29 mouse cellular contexts compared by ENCODE assay signal in the genomic region with DNA sequence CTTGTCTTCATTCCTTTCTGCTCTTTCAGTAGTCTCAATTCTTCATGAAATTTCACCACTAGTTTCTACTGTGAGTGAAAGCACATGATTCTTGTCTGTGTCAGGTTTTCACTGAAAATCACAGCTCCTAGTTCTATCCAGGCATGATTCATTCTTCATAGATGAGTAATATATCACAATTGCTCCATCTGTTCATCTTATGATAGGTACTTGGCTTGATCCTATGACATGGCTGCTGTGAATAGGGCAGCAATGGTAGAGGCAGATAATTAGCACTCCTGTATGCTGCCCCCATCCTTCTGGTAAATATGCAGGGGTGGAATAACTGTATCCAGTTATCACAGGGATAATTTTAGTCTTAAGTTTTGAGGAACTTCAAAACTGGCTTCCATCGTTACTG.
"Had no signal": no experiment of that assay in that cellular context is flagged by ENCODE, and none has a peak within 500 bp of the region (broad histone marks: within the 10 kb centered on the region; RNA-seq: fewer than 3 reads in every experiment).

No protein-coding gene starts in this region.

- ATAC-seq: hindbrain, postnatal 0 days; intestine, embryonic 16.5 days had no signal

- H3K9me3 ChIP-seq: heart, embryonic 13.5 days; heart, embryonic 15.5 days; hindbrain, embryonic 13.5 days; hindbrain, embryonic 15.5 days; kidney, embryonic 15.5 days; limb, embryonic 10.5 days; limb, embryonic 12.5 days; liver, embryonic 13.5 days; liver, embryonic 15.5 days had no signal

- H3K4me1 ChIP-seq: heart, embryonic 13.5 days; heart, embryonic 15.5 days; hindbrain, embryonic 13.5 days; hindbrain, embryonic 15.5 days; kidney, embryonic 15.5 days; limb, embryonic 10.5 days; limb, embryonic 12.5 days; liver, embryonic 13.5 days; liver, embryonic 15.5 days had no signal

- H3K9ac ChIP-seq: heart, embryonic 13.5 days; heart, embryonic 15.5 days; hindbrain, embryonic 13.5 days; hindbrain, embryonic 15.5 days; kidney, embryonic 15.5 days; limb, embryonic 12.5 days; liver, embryonic 13.5 days; liver, embryonic 15.5 days had no signal

- H3K27me3 ChIP-seq: heart, embryonic 13.5 days; heart, embryonic 15.5 days; hindbrain, embryonic 13.5 days; hindbrain, embryonic 15.5 days; kidney, embryonic 15.5 days; limb, embryonic 12.5 days; liver, embryonic 13.5 days; liver, embryonic 15.5 days had no signal

- H3K4me3 ChIP-seq: gastrocnemius, adult 2 months; heart, adult 2 months; heart, embryonic 13.5 days; heart, embryonic 15.5 days; hindbrain, embryonic 13.5 days; hindbrain, embryonic 15.5 days; kidney, embryonic 15.5 days; limb, embryonic 10.5 days; limb, embryonic 12.5 days; liver, embryonic 13.5 days; liver, embryonic 15.5 days had no signal

- DNase-seq: gastrocnemius, adult 2 months; gastrocnemius, postnatal 10 days; gastrocnemius, postnatal 25 days; heart, adult 11 months; heart, adult 2 months; heart, postnatal 14 days; heart, postnatal 36 days; kidney, adult 11 months; kidney, adult 2 months; kidney, adult 9 months; kidney, postnatal 14 days; kidney, postnatal 36 days; layer of hippocampus, adult 9-11 months; layer of hippocampus, postnatal 36 days; liver; liver, embryonic 13.5 days had no signal

- H3K36me3 ChIP-seq: heart, embryonic 13.5 days; heart, embryonic 15.5 days; hindbrain, embryonic 13.5 days; hindbrain, embryonic 15.5 days; kidney, embryonic 15.5 days; limb, embryonic 10.5 days; limb, embryonic 12.5 days; liver, embryonic 13.5 days; liver, embryonic 15.5 days had no signal

- H3K4me2 ChIP-seq: heart, embryonic 11.5 days; heart, embryonic 13.5 days; heart, embryonic 15.5 days; hindbrain, embryonic 13.5 days; hindbrain, embryonic 15.5 days; kidney, embryonic 15.5 days; limb, embryonic 12.5 days; liver, embryonic 11.5 days; liver, embryonic 13.5 days; liver, embryonic 15.5 days had no signal

- H3K27ac ChIP-seq: gastrocnemius, adult 2 months; heart, adult 2 months; heart, embryonic 13.5 days; heart, embryonic 15.5 days; hindbrain, embryonic 13.5 days; hindbrain, embryonic 15.5 days; hindbrain, postnatal 0 days; kidney, embryonic 15.5 days; kidney, postnatal 0 days; limb, embryonic 10.5 days; limb, embryonic 12.5 days; liver, embryonic 13.5 days; liver, embryonic 15.5 days had no signal
